Mouse (Mus musculus) layer of hippocampus, postnatal 25 days (tissue): ENCODE measurements at regions not wholly inside any gene's neighbourhood (a gene's known extent, or its start where the extent isn't known, plus 50 kb on each side); places are given as distances from the start of the nearest gene placed in this dataset.

Source experiments
- DNase-seq, 2 experiments: peaks; one replicate each; pipeline ENCODE4 v3.0.0; 2022; ENCODE audit warnings: mixed read lengths in 2 of 2, low spot score in 1 of 2; ENCODE audit errors: extremely low spot score in 1 of 2

DNA sequence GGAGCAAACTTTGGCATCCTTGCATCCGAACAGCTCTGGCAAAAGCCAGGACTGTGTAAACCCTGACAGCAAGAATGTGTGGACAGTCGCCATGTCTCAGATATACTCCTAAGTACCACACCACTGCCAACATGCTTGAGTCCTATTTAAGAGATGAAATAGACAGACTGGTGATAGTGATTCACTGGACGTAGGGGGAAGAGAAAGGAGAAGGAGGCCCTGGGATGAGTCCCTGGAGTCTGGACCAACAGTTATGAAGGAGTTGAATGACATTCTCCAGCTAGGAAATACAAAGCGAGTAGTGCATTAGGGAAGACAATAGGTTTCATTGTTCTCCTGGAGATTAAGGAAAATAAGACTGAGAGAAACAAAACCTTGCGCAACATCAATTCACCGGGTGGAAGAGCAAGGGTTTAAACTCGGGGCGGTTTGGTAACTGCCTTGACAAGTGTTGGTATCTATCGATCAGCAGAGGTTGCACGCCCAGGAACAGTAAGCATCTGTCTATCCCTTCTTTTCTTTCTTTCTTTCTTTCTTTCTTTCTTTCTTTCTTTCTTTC lies 54.3 kb upstream of the Nrbf2 start:
- DNase-seq = no peak

DNA sequence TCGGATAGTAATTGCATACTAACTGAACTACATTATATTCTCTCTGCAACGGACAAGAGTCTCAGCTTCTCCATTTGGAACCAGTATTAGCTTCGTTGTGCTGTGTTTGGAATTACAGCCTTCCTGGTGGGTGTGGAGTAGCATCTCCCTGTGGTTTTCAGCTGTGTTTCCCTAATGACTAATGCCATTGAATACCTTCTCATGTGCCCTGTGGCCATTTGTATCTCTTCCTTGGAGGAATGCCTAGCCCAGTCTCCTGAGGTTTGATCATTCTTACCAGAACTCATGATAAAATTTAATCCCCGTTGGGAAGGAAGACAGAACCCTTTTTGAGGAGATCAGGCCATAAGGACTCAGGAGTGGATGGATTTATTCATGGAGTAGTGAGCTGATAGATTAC lies 59.6 kb upstream of the Nrbf2 start:
- no peak for DNase-seq

DNA sequence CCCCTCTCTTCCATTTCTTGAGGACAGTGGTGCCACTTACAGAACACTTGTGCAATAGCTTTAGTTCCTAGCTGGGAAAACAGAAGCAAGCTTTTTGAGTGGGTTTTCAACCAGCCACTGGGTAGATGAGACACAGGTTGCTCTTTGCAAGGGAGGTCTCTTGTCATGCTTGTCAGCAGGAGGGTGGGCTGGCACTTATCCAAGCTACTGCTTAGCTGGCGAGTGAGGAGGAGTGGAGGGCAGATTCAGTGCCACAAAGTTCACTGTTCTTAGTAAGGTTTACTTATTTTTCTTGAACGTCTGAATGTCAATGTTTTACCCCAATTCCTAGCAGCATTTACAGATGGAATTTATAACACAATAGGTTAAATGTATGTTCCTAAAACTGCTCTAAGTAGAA lies 65.9 kb upstream of the Nrbf2 start:
- no peak for DNase-seq

DNA sequence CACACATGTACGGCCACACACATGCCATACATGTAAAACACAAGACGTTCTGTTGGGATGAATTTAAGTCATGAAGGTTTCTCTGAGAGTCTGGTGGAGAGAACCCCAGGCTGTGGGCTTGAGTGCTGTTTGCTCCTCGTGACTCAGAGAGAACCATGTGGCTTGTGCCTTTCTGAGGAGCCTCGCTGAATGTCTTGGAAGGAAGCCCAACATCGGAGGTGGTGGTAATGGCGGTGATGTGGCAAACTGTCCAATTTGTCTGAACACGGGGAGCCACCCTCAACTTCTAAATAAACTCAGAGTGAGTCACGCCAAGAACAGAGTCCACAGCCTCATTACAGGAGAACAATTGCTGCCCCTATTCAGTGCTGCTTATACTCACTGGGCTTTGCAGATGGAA lies 75.7 kb upstream of the Nrbf2 start:
- no peak for DNase-seq

DNA sequence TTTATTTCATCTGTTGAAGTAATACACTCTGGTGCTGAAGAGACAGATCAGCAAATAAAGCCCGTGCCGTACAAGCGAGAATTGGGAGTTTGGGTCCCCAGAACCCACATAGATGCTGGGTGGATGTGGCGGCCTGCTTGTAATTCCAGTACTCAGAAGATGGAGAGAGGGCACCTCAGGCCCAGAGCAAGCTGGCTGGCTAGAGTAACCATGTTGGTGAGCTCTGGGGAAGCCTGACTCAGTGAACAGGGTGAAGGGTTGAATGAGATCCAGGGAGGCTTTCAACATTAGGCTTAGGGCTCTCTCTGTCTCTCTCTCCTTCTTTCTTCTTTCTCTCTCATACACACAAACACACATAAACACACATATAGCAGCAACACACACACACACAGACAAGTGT lies 76.2 kb upstream of the Nrbf2 start:
- DNase-seq = no peak

DNA sequence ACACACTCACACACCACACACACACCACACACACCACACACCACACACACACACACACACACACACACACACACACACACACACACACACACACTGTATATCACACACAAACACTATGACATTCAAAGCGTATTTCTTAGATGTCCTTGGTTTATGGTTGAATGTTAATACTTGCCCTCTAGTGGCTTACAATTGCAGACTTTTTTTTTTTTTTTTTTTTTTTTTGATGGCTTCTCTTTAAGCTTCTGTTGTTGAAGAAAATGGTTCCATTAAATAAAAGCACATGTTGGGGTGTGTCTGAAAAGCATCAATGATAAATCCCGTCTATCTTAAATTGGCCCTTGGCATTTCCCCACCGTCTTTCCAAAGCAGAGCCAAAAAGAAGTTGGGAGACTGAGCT lies 79.5 kb upstream of the Nrbf2 start:
- no peak for DNase-seq

DNA sequence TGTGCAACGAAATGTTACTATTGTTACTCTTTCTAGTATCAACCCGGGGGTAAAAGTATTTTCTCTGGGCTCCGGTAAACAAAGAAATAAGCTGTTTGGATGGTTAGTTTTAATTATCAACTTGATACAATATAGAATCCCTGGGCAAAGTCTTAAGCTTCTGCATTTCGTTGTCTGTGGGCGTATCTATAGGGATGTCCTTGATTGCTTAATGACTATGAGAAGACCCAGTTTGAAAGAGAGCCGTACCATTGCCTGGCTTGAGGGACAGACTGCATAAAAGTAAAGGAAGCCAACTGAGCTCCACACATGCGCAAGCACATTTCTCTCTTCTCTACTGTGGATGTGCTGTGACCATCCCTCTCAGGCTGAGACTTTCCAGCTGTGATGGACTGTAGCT lies 80.1 kb upstream of the Nrbf2 start:
- DNase-seq = no peak

DNA sequence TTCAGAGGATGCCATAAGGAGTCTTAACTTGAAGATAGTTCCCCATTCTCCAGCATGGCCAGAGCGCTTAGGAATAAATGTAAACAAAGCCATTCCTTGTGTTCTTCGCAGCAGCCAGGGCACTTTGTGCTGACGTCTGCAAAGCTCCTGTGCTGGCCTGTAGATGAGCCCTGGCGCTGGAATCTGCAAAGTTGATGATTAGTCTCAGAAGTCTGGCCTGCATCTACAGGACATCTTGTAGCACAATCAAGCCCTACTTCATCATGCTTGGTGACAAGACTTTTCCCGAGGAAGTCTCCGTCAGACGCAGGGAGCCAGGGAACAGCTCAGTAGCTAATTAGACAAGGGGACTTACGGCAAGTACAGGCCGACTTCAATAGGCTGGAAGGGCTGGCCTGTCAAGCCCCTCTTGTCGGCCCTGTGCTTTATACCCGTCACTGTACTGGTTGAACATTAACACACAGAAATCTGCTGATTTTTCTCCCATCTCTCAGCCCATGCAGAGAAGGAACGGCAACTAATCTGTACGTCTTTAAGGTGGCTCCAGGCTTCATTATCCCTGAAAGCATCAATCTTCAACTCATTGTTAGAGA lies 87.6 kb upstream of the Nrbf2 start:
- DNase-seq = no peak

DNA sequence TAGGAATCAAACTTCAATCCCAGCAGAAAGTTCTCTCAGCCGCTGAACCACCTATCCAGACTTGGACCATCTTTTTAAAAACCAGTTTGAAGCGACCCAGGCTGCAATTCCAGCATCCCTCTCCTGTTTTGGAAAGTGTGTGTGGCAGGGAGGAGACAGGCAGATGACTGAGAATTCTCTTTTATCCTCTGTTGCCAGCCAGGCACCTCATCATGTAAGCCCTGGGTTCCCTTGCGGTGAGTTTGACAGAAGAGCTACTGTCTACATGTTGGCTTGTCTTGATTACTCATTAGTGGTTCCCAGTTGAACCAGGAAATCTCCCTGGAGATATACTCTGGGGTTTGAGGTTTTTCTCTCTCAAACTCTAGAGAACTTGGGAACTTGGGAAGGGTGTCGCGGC lies 91.5 kb upstream of the Nrbf2 start:
- DNase-seq = no peak

DNA sequence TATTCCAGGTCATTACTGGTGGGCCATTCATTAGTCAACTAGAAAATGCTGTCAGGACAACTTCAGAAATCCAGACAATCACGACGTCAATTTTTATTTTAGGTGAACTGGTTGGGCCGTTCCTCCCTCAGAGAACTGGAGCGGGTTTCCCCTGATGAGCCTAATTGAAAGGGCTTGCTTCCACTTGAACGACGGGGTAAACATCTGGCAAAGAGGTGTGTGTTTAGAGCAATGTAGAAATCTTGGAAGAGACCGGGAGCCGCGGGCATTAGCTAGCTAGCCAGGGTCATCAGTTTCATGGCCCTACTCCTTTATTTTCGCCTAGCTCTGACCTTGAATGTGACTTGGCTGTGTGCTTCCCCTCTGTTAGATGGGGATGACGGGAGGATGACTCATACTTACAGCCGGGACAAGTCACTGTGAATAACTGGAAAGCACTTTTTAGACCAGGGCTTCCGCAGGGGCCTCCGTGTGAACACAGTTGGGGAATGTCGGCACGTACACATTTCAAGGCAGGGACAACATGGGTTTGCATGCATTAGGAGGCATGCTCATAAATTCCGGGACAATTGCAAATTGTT lies 92.6 kb upstream of the Nrbf2 start:
- DNase-seq = no peak

DNA sequence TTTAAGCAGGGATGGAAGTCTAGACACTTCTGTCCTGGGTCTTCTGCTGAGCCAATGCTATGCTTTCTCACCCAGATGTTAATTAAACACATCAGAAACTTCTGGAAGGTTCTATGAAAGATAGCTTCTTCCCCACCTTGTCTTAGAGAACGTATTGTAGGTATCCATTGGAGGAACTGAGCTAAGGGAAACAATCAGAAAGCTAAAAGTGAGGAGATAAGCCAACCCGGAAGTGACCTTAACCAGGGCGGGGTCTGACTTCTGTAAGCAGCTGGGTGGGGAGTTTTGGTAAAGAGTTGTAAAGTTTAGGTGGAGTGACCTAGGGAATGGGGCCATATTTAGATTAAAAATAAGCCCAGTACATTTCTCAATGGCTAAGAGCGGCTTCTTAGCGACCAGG lies 95.1 kb upstream of the Nrbf2 start:
- no peak for DNase-seq

DNA sequence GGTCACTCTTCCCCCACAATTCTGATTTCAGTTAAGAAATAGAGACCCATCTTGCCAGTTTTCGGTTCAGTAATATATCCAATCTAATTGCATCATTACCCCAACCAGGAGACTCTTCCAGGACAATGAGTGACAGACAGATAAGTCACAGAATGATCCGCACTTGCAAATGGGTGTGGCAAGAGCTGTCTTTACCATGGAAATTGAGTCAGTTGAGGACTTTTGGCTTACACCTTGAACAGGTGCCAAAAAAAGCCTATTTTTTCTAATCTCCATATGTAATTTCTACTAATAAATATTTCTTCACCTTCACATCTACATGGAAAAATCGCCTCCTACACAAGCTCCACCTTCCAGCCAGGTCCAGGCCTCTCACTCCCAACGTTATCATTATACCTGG lies 98.2 kb upstream of the Nrbf2 start:
- no peak for DNase-seq

DNA sequence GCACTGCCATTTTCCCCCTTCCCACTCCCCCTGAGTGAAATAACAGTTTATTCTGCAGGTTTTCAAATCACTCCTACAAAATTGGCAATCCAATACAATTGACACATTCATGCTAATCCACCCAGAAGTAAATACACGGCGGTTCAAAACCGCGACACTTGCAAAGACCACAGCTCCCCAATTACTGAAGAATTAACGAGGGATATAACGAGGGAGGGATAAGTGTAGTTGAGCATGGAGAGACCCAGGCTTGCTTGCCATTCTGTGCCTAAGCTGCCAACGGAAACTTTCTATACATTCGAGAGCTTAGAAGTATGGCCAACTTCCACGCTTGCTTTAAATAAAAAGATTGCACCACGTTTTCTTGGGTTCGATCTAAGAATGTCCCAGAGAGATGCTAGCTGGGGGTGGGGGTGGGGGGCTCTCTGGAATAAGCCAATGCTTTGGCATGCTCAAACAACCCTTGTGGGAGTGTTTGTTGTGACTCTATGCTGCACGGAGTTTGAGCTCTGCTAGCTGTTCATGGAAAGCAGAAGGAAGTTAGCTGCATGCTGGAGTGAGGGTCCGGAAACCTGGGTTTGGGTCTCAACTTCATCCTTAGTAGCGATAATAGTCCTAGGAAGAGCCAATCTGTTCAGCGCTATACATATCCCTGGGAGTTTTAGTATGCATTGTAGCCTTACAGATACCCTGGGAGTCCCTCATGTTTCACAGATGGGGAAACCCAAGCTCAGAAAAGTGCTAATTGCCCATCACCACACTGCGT lies 98.9 kb upstream of the Nrbf2 start:
- DNase-seq = no peak

DNA sequence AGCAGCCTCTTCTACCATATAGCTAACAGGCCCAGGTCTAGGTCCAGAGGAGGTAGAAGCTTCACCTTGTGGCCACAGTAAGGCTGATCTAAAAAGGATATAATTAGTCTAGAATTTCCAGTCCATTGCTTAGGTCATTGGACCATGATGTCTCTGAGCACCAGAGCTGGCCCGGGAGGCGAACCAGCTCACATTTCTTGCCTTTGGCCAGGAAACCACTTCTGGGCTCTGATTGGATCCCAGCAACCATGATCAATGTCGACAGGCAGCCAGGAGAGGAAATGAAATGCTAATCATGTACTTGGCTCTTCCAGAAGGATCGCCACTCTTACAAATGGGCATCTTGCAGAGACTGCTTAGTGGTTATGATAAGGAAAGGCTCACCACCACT lies 99.5 kb upstream of the Nrbf2 start:
- DNase-seq = no peak

DNA sequence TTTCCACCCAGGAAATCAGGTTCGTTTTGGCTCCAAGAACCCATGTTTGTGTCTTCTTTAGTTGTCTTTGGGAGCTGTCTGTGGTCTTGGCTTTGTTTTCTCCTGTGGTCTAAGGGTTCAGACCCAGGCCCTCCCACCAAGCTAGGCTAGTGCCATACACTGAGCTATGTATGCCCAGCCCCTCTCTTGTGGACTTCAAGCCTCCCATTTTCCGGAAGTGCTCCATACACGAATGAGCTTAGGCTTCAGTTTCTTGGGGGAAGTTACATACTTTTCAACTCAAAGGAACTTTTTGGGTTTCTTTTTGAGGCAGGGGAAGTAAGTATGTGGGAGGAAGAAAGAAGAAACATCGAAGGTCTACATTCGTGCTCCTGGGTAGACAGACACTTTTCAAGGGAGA lies 100.9 kb upstream of the Nrbf2 start:
- no peak for DNase-seq

DNA sequence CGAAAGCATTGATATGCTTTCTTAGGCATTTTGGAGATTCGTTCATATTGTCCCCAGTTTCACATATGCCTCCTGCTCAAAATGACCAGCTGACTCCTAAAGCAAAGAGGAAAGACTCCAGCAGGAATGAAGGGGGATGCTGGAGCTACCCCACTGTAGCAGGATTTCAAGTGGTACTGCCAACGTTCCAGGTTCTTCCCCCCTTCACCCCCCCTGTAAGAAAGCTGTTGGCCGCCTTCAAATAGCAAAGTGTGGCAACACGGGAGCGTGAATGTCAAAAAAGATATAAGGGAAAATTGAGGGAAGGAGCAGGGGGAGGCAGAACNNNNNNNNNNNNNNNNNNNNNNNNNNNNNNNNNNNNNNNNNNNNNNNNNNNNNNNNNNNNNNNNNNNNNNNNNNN lies 103.7 kb upstream of the Nrbf2 start:
- no peak for DNase-seq

DNA sequence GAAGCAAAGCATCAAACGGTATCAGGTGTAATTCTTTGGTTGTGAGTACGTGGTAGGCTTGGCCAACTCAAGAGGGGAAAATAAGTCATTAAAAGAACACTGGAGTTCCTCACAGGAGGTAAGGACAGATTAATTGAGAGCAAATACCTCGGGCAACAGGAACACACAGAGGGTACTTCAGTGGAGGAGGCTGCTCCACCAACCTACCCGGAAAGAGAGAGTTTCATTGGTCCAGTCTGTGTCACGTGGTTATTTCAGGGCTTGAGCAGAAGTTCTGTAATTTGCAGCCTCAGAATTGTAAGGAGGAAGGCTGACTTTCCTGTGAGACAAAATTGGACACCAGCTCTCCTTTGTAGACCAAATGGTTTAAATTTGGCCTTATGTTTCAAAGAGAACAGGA lies 115.3 kb upstream of the Nrbf2 start:
- DNase-seq = no peak

DNA sequence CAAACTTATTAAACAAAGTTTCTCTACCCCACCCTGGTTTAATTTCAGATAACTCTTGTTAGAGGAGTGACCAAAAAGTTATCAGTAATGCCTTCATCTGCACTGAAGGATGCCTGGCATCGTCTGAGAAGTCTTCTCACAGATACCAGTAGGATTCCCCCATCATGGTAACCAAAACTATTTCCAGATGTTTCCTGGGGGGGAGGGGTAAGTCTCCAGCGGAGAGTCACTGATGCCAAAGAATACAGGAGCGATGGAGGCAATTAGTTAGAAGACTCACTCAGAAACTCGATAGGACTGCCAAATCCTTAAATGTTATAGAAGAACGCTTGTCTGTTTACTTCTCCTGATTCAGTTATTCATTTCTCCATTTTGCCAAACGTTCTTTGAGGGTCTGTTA lies 116.3 kb upstream of the Nrbf2 start:
- no peak for DNase-seq

DNA sequence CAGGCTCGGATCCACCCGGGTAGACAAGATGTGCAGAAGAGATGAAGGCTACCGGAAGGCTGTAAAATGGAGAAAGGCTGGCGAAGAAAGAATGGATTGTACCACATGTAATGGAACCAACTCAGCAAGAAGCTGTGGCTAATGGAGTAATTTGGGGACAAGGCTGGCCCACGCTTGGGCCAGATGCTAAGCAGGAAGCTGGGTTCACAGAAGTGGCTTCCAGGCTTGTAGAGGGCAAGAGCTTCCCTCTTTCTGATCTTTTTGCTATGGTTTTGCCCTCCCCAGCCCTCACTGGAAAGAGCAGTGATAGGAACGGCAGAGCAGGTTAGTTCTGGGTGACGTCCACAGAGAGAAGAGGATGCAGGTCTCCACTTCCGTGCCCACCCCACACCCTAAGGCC lies 117.7 kb upstream of the Egr2 start:
- no peak for DNase-seq

DNA sequence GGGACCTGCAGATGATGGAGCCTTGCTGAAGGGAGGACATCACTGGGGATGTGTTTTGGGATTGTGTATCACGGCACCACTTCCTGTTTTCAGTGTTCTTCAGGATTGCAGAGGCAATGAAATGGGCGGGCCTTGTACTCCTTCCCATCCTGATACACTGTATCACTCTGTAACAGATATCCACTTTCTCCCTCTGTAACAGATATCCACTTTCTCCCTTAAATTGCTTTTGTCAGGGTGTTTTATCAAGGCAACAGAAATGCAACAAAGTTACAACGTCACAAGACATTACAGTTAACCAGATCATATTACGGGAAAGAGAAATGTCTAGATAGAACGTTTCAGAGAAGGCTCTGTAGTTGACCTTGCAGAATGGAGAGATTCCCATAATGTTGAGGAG lies 114.5 kb upstream of the Egr2 start:
- DNase-seq = no peak

DNA sequence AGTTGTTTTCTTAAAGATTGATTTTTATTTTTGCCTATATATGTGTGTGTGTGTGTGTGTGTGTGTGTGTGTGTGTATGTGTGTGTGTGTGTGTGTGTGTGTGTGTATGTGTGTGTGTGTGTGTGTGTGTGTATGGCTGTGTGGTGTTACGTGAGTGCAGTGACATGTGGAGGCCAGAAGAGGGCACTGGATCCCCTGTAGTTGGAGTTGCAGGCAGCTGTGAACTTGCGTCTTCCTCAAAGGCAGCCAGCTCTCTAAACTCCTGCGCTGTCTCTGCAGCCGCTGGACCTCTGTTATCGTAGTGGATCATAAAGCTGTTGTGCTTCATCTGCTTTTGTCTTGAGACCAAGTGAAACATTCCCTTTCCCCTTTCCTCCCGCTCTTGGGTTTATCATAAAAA lies 109.9 kb upstream of the Egr2 start:
- no peak for DNase-seq

DNA sequence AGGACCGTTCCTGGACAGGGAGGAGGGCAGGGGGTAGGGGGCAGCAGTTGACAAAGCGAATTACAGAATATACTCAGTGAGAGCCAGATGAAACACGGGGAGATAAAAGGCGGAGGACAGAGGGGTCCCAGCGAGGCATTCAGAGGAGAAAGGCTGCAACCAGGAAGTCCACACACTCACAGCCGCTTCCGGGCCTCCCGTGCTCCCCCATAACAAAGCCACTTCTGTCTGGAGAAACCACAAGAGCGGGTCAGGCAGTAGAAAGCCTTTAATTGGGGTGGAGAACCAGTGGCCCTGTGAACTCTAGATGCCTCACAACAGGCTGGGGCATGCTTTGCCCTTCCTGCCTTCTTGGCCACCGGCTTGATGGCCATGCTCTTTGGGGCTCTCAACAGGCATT lies 108.1 kb upstream of the Egr2 start:
- DNase-seq = no peak
